8 mouse cellular contexts compared by ENCODE assay signal in the genomic region with DNA sequence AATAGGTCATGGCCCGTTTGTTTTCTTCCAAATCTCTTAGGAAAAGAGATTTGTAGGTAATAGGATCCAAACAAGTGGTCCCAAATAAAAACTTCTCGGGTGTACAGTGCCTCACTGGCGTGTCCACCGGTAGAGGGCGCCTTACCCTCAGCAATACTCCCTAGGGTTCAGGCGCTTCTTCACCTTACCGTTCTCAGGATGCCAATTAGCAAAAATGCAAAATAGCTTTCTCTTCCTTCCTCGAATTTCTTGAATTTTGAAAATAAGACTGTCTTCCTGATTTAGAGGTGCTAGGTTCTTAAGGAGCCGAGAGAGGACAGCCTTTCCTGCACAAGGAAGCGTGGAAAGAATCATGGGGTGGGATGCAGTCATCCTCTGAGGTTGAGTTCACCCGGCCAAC.
DNase-seq lines count a peak whose midpoint lies in the region; ATAC-seq and TF ChIP-seq lines count a peak whose summit lies in the region.

No protein-coding gene starts in this region.

- H3K36me3 ChIP-seq in CH12.LX (replicated peaks in 1 of 2; ENCODE audit: control insufficient read depth in 1 of 2, insufficient read depth in 1 of 2, low read length in 1 of 2): no peaks in the 10 kb centered on the region
- no peaks in the 10 kb centered on the region for H3K36me3 ChIP-seq in embryonic facial prominence, embryonic 10.5 days (replicated peaks)
- H3K36me3 ChIP-seq in heart, embryonic 13.5 days: no peaks in the 10 kb centered on the region
- H3K36me3 ChIP-seq in lung, postnatal 0 days (ENCODE audit: insufficient read depth, low read length): no peaks in the 10 kb centered on the region

- no peak for ATAC-seq in heart, embryonic 13.5 days (ENCODE audit: extremely low read depth, insufficient number of reproducible peaks, low FRiP score, low TSS enrichment)
- ATAC-seq in lung, postnatal 0 days: no peak

- TF ChIP-seq RAD21 in CH12.LX (IDR thresholded peaks at IDR 0.05; ENCODE audit: low read depth, low read length): peak; percentile 85

- H3K27me3 ChIP-seq in CH12.LX (replicated peaks): peaks cover 3% of the 10 kb centered on the region
- H3K27me3 ChIP-seq in embryonic facial prominence, embryonic 10.5 days (replicated peaks; ENCODE audit: low read depth, poor library complexity, severe bottlenecking): peaks cover 67% of the 10 kb centered on the region
- H3K27me3 ChIP-seq in heart, embryonic 13.5 days (replicated peaks): peaks cover 40% of the 10 kb centered on the region
- 0 out of 2 replicates have a peak, but pooled peaks cover 4% of the 10 kb centered on the region for H3K27me3 ChIP-seq in lung, postnatal 0 days (replicated peaks; ENCODE audit: insufficient read depth, low read length)

- H3K4me1 ChIP-seq in CH12.LX (ENCODE audit: control insufficient read depth in 1 of 2, insufficient read depth in 2 of 2): peaks cover 0 to 4% of the 10 kb centered on the region in 2 experiments; a peak in 2 of 4 replicates
- H3K4me1 ChIP-seq in embryonic facial prominence, embryonic 10.5 days: peaks cover 6% of the 10 kb centered on the region; the same call in 1 of the 2 replicates
- H3K4me1 ChIP-seq in heart, embryonic 13.5 days: no peaks in the 10 kb centered on the region
- H3K4me1 ChIP-seq in lung, postnatal 0 days (ENCODE audit: insufficient read depth, low read depth, low read length): no peaks in the 10 kb centered on the region

- no peak for TF ChIP-seq EP300 in CH12.LX (IDR thresholded peaks at IDR 0.05; ENCODE audit: low read length)
- no peak for TF ChIP-seq EP300 in lung, postnatal 0 days (IDR thresholded peaks at IDR 0.05)

- dilution Hi-C loops in CH12.LX (cut with MboI; ENCODE audit: extremely low pct_ligation_motif_present, extremely low pct_unique_long_range_greater_than_20kb, low sequenced_read_pairs): no loop called here

- no peaks in the 10 kb centered on the region for H3K79me2 ChIP-seq in CH12.LX (replicated peaks; ENCODE audit: control insufficient read depth, extremely low read depth, insufficient read depth, poor library complexity, severe bottlenecking)

- H3K9me3 ChIP-seq in CH12.LX (replicated peaks; ENCODE audit: low read length): no peaks in the 10 kb centered on the region
- H3K9me3 ChIP-seq in embryonic facial prominence, embryonic 10.5 days: no peaks in the 10 kb centered on the region
- no peaks in the 10 kb centered on the region for H3K9me3 ChIP-seq in heart, embryonic 13.5 days
- H3K9me3 ChIP-seq in lung, postnatal 0 days (ENCODE audit: low read length): no peaks in the 10 kb centered on the region

- H3K4me3 ChIP-seq in CH12.LX (replicated peaks in 1 of 3; ENCODE audit: low read depth in 2 of 3, low read length in 2 of 3, poor library complexity in 1 of 3): no peak overlapping the region
- H3K4me3 ChIP-seq in embryonic facial prominence, embryonic 10.5 days: no peak overlapping the region
- no peak overlapping the region for H3K4me3 ChIP-seq in heart, embryonic 13.5 days
- no peak overlapping the region for H3K4me3 ChIP-seq in lung, postnatal 0 days (ENCODE audit: low read depth, low read length)

- TF ChIP-seq POLR2A in CH12.LX (IDR thresholded peaks at IDR 0.05; ENCODE audit: low read depth, low read length): no peak

- no peak overlapping the region for H3K4me2 ChIP-seq in CH12.LX (ENCODE audit: insufficient read depth, low read depth, poor library complexity, severe bottlenecking)
- 0 out of 2 replicates have a peak overlapping the region, but pooled peaks have one; percentile 18 for H3K4me2 ChIP-seq in heart, embryonic 13.5 days
- H3K4me2 ChIP-seq in lung, postnatal 0 days (replicated peaks; ENCODE audit: low read depth, low read length): no peak overlapping the region

- in situ Hi-C loops in CH12.LX (cut with MboI; ENCODE audit: low pct_ligation_motif_present, low pct_unique_long_range_greater_than_20kb, low sequenced_read_pairs): loop anchor here (25.0 kb wide), 1 partner anchor 1033 kb away; a partner anchor contains a TSS

- peak; percentile 80 to 93 for TF ChIP-seq CTCF in CH12.LX (conservative IDR thresholded peaks at IDR 0.05 in 1 of 2, IDR thresholded peaks at IDR 0.05 in 1 of 2; ENCODE audit: low read depth in 2 of 2, low read length in 2 of 2)
- peak; percentile 93 for TF ChIP-seq CTCF in lung, postnatal 0 days (IDR thresholded peaks at IDR 0.05)

- peak; percentile 70 for DNase-seq in CH12.LX (ENCODE audit: extremely low read depth)
- DNase-seq in adrenal gland, postnatal 14 days: peak; percentile 88
- peak; percentile 82 for DNase-seq in embryonic facial prominence, embryonic 10.5 days (ENCODE audit: low spot score)
- DNase-seq in layer of hippocampus, adult 18-20 months (ENCODE audit: low spot score in 2 of 2): peak; percentile 58 to 80
- DNase-seq in lung, postnatal 0 days (ENCODE audit: low spot score): peak; percentile 74
- DNase-seq in retina, postnatal 1 day: peak; percentile 76
- peak; percentile 78 for DNase-seq in urinary bladder, postnatal 14 days (ENCODE audit: low spot score)

- no peak overlapping the region for H3K9ac ChIP-seq in CH12.LX (ENCODE audit: insufficient read depth, low read depth)
- no peak overlapping the region for H3K9ac ChIP-seq in heart, embryonic 13.5 days
- no peak overlapping the region for H3K9ac ChIP-seq in lung, postnatal 0 days (replicated peaks; ENCODE audit: low read depth)

- 16% methylated on average over 11 of the region's 11 CpGs for WGBS in embryonic facial prominence, embryonic 10.5 days
- 12% methylated on average over 11 of the region's 11 CpGs for WGBS in heart, embryonic 13.5 days
- WGBS in lung, postnatal 0 days: 15% methylated on average over 11 of the region's 11 CpGs

- H3K27ac ChIP-seq in CH12.LX (ENCODE audit: insufficient read depth, low read depth): no peak overlapping the region
- no peak overlapping the region for H3K27ac ChIP-seq in embryonic facial prominence, embryonic 10.5 days (replicated peaks)
- no peak overlapping the region for H3K27ac ChIP-seq in heart, embryonic 13.5 days (replicated peaks)
- no peak overlapping the region for H3K27ac ChIP-seq in lung, postnatal 0 days (ENCODE audit: low read length)

TF ChIP-seq in CH12.LX, 34 proteins besides CTCF, POLR2A, EP300 and RAD21:
- TF ChIP-seq SMC3 (IDR thresholded peaks at IDR 0.05; ENCODE audit: low read depth, low read length) (peak; percentile 53), BHLHE40 (IDR thresholded peaks at IDR 0.05; ENCODE audit: low read depth, low read length) (no peak), ZMIZ1 (IDR thresholded peaks at IDR 0.05; ENCODE audit: low read depth, low read length) (no peak)
